Comparison of ENCODE assay signal across 10 mouse cellular contexts in genomic region chr4:135241106-135241505, GRCm38 (mm10). TPM values are rescaled to one million over a fixed set of nuclear protein-coding genes. Genes with fewer than 3 reads are reported as not detected.
DNase-seq lines count a peak whose midpoint lies in the region; ATAC-seq and TF ChIP-seq lines count a peak whose summit lies in the region.
"Had no signal": no experiment of that assay in that cellular context is flagged by ENCODE, and none has a peak within 500 bp of the region (broad histone marks: within the 10 kb centered on the region; RNA-seq: fewer than 3 reads in every experiment).

No protein-coding gene starts in this region.

- 69% methylated on average over 5 of the region's 5 CpGs for WGBS in heart, embryonic 11.5 days (ENCODE audit: insufficient replicate concordance)
- WGBS in lung, embryonic 14.5 days, result 47% methylated on average over 5 of the region's 5 CpGs
- WGBS in embryonic facial prominence, embryonic 14.5 days, result 63% methylated on average over 5 of the region's 5 CpGs
- WGBS in macrophage (ENCODE audit: missing documents), result 48% methylated on average over 5 of the region's 5 CpGs

- no peaks in the 10 kb centered on the region for H3K27me3 ChIP-seq in heart, embryonic 11.5 days (ENCODE audit: control insufficient read depth, insufficient read depth, low read length)
- H3K27me3 ChIP-seq in lung, embryonic 14.5 days (ENCODE audit: insufficient read depth, low read length), result no peaks in the 10 kb centered on the region
- no peaks in the 10 kb centered on the region for H3K27me3 ChIP-seq in embryonic facial prominence, embryonic 14.5 days (replicated peaks; ENCODE audit: control insufficient read depth, insufficient read depth, low read length)

- DNase-seq in heart, adult 8-10 months (ENCODE audit: low spot score), result no peak
- peak; percentile 82 for DNase-seq in lung, embryonic 14.5 days
- DNase-seq in lung, postnatal 10 days, result no peak
- peak; percentile 86 for DNase-seq in embryonic facial prominence, embryonic 14.5 days (ENCODE audit: low spot score)
- no peak for DNase-seq in neural tube, embryonic 10.5 days (ENCODE audit: extremely low spot score, low spot score)
- no peak for DNase-seq in gastrocnemius, adult 18-20 months (ENCODE audit: low spot score)
- DNase-seq: adrenal gland, adult 2 months; cerebellum, adult 8-10 months had no signal

- no peak for TF ChIP-seq CTCF in lung, embryonic 14.5 days (IDR thresholded peaks at IDR 0.05; ENCODE audit: low read depth)

- H3K36me3 ChIP-seq in heart, embryonic 11.5 days (ENCODE audit: control insufficient read depth, insufficient read depth, low read length), result peaks cover 13% of the 10 kb centered on the region
- H3K36me3 ChIP-seq in lung, embryonic 14.5 days (ENCODE audit: insufficient read depth), result peaks cover 17% of the 10 kb centered on the region
- peaks cover 9% of the 10 kb centered on the region for H3K36me3 ChIP-seq in embryonic facial prominence, embryonic 14.5 days (ENCODE audit: control insufficient read depth, insufficient read depth, low read length)
- H3K36me3 ChIP-seq in macrophage (ENCODE audit: inconsistent target), result peaks cover 9% of the 10 kb centered on the region; the same call in 1 of the 2 replicates

- H3K4me3 ChIP-seq in heart, embryonic 11.5 days (ENCODE audit: low read depth, low read length), result no peak overlapping the region
- no peak overlapping the region for H3K4me3 ChIP-seq in lung, embryonic 14.5 days (ENCODE audit: low read depth, low read length)
- no peak overlapping the region for H3K4me3 ChIP-seq in embryonic facial prominence, embryonic 14.5 days (ENCODE audit: low read depth, low read length)
- no peak overlapping the region for H3K4me3 ChIP-seq in macrophage (ENCODE audit: inconsistent target)

- H3K4me1 ChIP-seq in heart, embryonic 11.5 days (ENCODE audit: control insufficient read depth, insufficient read depth, low read length), result peaks cover 68% of the 10 kb centered on the region
- H3K4me1 ChIP-seq in lung, embryonic 14.5 days (ENCODE audit: insufficient read depth), result peaks cover 18% of the 10 kb centered on the region; the same call in 1 of the 2 replicates
- H3K4me1 ChIP-seq in embryonic facial prominence, embryonic 14.5 days (ENCODE audit: control insufficient read depth, insufficient read depth, low read length), result peaks cover 18% of the 10 kb centered on the region

- H3K4me2 ChIP-seq in heart, embryonic 11.5 days, result no peak overlapping the region
- no peak overlapping the region for H3K4me2 ChIP-seq in lung, embryonic 14.5 days
- H3K4me2 ChIP-seq in embryonic facial prominence, embryonic 14.5 days (ENCODE audit: low read depth, low read length), result no peak overlapping the region

- 0 out of 2 replicates have a peak overlapping the region, but pooled peaks have one; percentile 60 for H3K27ac ChIP-seq in heart, embryonic 11.5 days (ENCODE audit: low read depth, low read length)
- H3K27ac ChIP-seq in lung, embryonic 14.5 days (ENCODE audit: low read depth), result peak overlapping the region; percentile 48; the same call in 1 of the 2 replicates
- peak overlapping the region; percentile 3; the same call in 1 of the 2 replicates for H3K27ac ChIP-seq in embryonic facial prominence, embryonic 14.5 days (replicated peaks; ENCODE audit: low read depth, low read length)
- H3K27ac ChIP-seq in macrophage, result peak overlapping the region; percentile 52

- ATAC-seq in heart, embryonic 11.5 days (replicated peaks; ENCODE audit: insufficient number of reproducible peaks, low FRiP score, low TSS enrichment), result no peak
- ATAC-seq in lung, embryonic 14.5 days (ENCODE audit: insufficient read depth), result no peak
- no peak for ATAC-seq in embryonic facial prominence, embryonic 14.5 days (ENCODE audit: low read depth)

- peaks cover 96% of the 10 kb centered on the region for H3K79me2 ChIP-seq in macrophage (ENCODE audit: inconsistent target)

- H3K9ac ChIP-seq in heart, embryonic 11.5 days (ENCODE audit: low read depth, low read length), result no peak overlapping the region
- no peak overlapping the region for H3K9ac ChIP-seq in lung, embryonic 14.5 days
- H3K9ac ChIP-seq in embryonic facial prominence, embryonic 14.5 days (ENCODE audit: low read depth, low read length), result no peak overlapping the region

- H3K9me3 ChIP-seq in heart, embryonic 11.5 days (replicated peaks; ENCODE audit: control insufficient read depth, low read length), result no peaks in the 10 kb centered on the region
- H3K9me3 ChIP-seq in lung, embryonic 14.5 days (ENCODE audit: low read depth, low read length), result no peaks in the 10 kb centered on the region
- no peaks in the 10 kb centered on the region for H3K9me3 ChIP-seq in embryonic facial prominence, embryonic 14.5 days (ENCODE audit: control insufficient read depth, low read length)

RNA-seq across cellular contexts. Expression of gene Clic4, which starts 31.5 kb away (rescaled TPM):
- polyA plus RNA-seq in heart, embryonic 11.5 days (2014; fragmentation: Nextera tagmentation; extraction: Ambion mirVana), result 156 and 251 TPM in 2 replicates
- 100 to 1,000 TPM; 236 to 258 (median 249) TPM for total RNA-seq in heart, adult 8-10 months (2022)
- 128 and 133 TPM in 2 replicates for polyA plus RNA-seq in lung, embryonic 14.5 days (2014; fragmentation: Nextera tagmentation; extraction: Ambion mirVana)
- 97.5 and 100 TPM in 2 replicates for polyA plus RNA-seq in embryonic facial prominence, embryonic 14.5 days (2014; fragmentation: Nextera tagmentation; extraction: Ambion mirVana)
- total RNA-seq in macrophage (2018; cell fraction: chromatin; rRNA removed), result 1,000 to 10,000 TPM in 4 of 26 experiments, 100 to 1,000 TPM in 12, 10 to 100 TPM in 10; 44.7 to 1,202 (median 255) TPM
- total RNA-seq in macrophage (2018; cell fraction: cytosol; rRNA removed), result 1,000 to 10,000 TPM in 1 of 26 experiments, 100 to 1,000 TPM in 25; 181 to 1,494 (median 243) TPM
- 1,000 to 10,000 TPM in 4 of 26 experiments, 100 to 1,000 TPM in 21, 10 to 100 TPM in 1; 96.8 to 1,122 (median 483) TPM for total RNA-seq in macrophage (2018; cell fraction: nucleus; rRNA removed)
- 149 to 188 TPM (median 173 TPM) in 3 replicates for polyA plus RNA-seq in macrophage (2018)
- total RNA-seq in gastrocnemius, adult 18-20 months (2021), result 10 to 100 TPM; 27.6 to 40.4 TPM

Comparison
In these comparisons a context has a peak if more than half of its experiments do, and no peak if none do; other contexts are left out.
1. DNase-seq: peak in lung, embryonic 14.5 days (single experiment) and embryonic facial prominence, embryonic 14.5 days (single experiment); none in heart, adult 8-10 months (single experiment), lung, postnatal 10 days (single experiment), neural tube, embryonic 10.5 days (single experiment) and gastrocnemius, adult 18-20 months (single experiment).
2. H3K27ac ChIP-seq: peak in every context shown above with its lines; median percentile 60 in heart, embryonic 11.5 days; 52 in macrophage; 48 in lung, embryonic 14.5 days; 3 in embryonic facial prominence, embryonic 14.5 days.